Mouse (Mus musculus) effector memory CD4-positive, alpha-beta T cell, adult 7 months (primary cell): ENCODE measurements around the gene Sox4. TPM values are rescaled to one million over a fixed set of nuclear protein-coding genes. Genes with fewer than 3 reads are reported as not detected.

Experiments used
- polyA plus RNA-seq: library from polyadenylated mRNA; unstranded; fragments of 100-300 nt; shearing (Covaris generic); gene quantifications from one replicate; pipeline ENCODE4 v1.2.1, GENCODE M21; 2017

Sox4 gene
- polyA plus RNA-seq = 0.07 TPM

GRCm38 (mm10) chr13:28953581-28953991 lies at the start of gene Sox4:
TSS of gene Sox4 (minus strand) at chr13:28953713.

